Mouse (Mus musculus) heart, postnatal 0 days (tissue): ENCODE measurements around the gene Hapln2.

Experiments
- CTCF ChIP-seq: IDR thresholded peaks from 2 replicates; pipeline ENCODE4 v1.5.1; 2016; ENCODE audit warnings: antibody characterized with exemption, control low read depth, low read depth
- EP300 ChIP-seq: IDR thresholded peaks from 2 replicates; pipeline ENCODE4 v1.6.1; 2016; ENCODE audit warnings: antibody characterized with exemption, low read depth

DNA sequence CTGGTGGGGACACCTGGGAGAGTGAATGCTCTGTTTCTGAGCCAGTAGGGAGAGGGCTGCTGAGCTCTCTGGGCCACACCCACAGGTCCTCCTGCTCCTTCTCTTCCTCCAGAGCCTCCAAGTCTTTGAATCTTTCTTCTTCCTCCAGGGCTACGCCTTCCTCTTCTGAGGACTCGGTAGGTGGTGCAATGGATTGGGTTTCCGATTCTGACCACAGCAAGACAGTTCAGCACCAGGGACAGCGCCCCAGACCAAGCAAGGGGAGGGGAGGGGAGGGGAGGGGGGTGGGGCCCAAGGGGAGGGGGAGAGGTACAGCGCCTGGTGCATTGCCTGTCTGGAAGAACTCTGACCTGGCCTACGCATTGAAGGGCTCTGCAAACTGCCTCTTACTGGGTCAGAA lies 33.9 kb downstream of the Hapln2 start:
- TF ChIP-seq CTCF, result no peak
- TF ChIP-seq EP300, result no peak
